Mouse (Mus musculus) neural tube, embryonic 10.5 days (tissue): Measurements from ENCODE around the gene Bysl.
"Not testable (repeated sequence)": the region's sequence is repeated elsewhere in the genome, so short reads cannot be mapped to it uniquely, and the experiment has no call there.

Source experiments
- DNase-seq: peaks from one replicate; pipeline ENCODE4 v3.0.0-alpha.2; 2017; ENCODE audit warnings: low spot score; ENCODE audit errors: extremely low spot score

The Bysl gene

DNA sequence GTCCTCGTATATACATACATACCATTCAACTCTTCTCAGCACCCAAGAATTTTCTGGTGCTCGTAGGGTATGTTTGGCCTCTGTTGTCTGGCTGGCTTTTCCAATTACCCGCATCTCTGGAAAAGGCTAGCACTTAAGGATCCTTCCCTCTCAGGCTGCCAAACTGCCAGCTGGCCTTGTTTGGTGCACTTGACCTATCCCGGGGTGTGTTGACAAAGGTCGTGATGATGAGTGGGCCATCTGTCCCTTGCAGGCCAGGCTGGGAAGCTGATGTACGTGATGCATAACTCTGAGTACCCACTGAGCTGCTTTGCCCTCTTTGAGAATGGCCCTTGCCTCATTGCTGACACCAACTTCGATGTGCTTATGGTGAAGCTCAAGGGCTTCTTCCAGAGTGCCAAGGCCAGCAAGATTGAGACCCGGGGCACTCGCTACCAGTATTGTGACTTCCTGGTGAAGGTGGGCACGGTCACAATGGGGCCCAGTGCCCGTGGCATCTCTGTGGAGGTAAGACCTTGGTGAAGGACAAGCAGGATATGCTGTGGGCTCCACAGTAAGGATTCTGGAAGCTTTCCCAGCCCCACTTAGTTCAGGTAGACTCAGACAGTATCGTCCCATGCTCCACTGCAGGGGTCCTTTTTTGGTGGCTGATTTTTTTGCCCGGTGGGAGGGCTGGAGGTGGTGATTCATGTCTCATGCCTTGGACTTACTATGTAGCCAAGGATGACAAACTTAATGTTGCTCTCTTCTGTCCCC, 7.4 kb upstream of the Bysl start:
- DNase-seq, result no peak

DNA sequence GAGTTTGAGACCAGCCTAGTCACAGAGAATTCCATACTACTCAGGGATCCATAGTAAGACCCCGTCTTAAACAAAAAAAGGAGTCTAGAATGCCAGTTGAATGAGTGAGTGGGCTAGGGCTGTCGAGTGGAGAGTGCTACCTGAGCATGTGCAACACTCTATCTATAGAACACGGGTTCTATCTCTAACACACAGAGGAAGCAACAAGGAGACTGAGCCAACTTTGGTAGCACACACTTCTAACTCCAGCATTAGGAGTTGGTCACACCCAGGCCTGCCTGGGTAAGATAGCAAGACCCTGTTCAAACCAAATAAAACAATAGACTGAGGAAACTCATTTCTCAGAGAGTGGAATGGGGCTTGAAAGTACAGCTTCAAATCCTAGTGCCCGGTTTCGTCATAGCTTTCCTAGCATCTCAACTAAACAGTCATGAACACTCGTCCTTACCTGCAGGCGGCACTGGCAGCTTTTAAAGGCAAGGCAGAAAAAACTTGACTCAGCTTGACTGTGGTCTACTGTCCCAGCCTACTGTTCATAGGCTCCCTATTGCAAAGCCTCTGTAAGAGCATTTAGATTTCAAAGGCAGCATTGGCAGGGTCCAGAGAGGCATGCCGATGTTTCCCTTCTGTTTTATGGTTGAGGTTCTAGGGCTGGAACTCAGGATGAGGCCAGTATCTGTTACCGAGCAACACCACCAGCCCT, 6.5 kb upstream of the Bysl start:
- no peak for DNase-seq

DNA sequence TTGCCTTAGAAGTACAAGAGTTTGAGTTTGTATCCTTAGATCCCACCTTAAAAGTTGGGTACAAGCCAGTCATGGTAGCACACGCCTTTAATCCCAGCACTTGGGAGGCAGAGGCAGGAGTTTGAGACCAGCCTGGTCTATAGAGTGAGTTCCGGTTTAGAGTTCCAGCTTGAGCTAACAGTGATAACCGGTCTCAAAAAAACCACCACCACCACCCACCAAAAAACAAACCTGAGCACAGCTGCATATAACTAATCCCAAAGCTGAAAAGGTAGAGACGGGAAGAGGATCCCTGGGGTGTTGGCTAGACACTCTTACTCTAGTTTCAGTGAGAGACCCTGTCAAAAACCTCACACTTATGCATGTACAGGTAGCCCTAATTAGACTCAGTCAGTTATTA, 5.4 kb upstream of the Bysl start:
- DNase-seq, result no peak

DNA sequence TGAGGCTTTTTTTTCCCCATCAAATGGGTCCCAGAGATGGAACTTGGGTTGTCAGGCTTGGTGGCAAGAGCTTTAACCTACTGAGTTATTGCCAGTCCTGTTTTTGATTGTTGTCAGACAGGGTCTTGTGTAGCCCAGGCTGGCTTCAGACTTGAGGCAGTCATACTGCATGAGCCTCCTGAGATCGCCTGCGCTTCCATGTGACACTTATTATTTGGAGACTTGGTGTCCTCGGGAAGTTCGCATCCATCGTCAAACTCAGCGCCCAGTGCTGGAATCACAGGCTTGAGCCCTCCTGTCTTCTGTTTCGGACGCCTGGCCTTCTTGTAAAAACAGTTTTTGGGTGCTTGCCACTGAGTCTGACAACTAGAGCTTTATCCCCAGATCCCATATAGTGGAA, 4.8 kb upstream of the Bysl start:
- DNase-seq, result no peak

DNA sequence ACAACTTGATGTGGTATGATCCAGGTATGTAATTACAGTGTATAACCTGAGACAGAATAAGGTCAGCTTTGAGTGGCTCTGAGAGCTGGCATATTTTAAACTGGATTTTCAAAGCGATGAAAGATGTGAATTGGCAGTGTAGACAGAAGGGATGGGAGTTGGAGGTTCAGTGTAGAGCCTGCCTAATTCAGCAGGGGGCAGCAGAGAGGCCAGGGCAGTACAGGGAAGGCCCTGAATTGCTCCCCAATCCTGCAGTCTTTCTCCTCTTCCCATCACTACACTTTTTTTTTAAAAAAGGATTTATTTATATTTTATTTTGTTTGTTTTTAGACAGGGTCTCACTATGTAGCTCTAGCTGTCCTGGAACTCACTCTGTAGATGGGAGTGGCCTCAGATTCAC, 2.7 kb upstream of the Bysl start:
- DNase-seq, result no peak

DNA sequence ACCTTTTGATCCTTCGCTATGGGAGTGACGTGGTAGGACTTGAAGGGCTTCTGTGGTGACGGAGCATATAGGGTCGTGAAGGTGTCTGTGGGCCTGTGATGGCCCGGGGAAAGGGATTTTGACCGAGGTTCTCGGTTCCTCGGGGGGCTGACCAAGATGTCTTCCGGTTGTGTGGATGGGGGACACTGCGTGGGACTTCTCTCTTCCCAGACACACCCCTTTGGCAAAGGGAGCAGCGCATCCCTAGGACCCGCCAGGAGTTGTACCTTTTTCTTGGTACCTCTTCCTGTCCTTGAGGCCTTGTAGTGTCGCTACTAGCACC, 330 bp upstream of the Bysl start:
- no peak for DNase-seq

DNA sequence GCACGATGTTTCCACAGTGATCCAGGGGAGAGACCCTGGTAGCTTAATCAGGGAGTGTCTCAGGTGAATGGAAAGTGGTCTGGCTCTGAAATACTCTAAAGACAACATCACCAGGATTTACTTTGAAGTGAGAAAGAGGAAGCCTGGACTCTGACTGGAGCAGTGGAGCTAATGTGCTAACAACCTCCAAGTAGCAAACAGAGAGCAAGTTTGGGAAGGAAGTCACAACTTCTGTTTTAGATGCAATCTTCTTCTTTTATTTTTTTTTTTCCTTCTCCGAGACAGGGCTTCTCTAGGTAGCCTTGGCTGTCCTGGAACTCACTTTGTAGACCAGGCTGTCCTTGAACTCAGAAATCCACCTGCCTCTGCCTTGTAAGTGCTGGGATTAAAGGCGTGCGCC, 2.1 kb downstream of the Bysl start:
- no peak for DNase-seq

DNA sequence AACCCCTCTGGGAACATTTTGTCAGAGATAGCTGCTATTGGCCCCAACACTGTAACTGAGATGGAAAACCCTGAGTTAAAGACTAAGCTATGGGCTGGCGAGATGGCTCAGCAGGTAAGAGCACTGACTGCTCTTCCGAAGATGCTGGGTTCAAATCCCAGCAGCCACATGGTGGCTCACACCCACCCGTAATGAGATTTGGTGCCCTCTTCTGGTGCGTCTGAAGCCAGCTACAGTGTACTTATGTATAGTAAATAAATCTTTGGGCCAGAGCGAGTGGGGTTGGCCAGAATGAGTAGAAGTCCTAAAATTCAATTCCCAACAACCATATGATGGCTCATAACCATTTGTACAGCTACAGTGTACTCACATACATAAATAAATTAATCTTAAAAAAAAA, 5.1 kb downstream of the Bysl start:
- DNase-seq, result no peak

DNA sequence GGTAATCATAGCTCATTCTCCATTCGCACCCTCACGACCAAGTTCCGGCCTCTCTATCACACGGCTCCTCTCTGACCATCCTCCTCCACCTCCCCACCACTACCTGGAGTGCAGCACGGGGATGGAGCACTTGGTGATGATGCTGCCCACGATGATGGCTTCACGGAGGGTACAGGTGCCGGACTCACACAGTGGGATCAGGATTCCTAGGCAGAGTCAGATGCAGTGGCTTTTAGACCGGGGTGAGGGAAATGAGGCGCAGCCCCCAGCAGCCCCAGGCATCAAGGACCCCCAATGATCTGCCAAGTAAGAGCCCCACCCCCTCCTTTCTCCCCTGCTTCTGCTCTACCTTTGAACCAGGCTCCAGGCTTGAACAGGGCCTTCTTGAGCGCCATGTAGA, 9.0 kb downstream of the Bysl start:
- DNase-seq, result no peak

DNA sequence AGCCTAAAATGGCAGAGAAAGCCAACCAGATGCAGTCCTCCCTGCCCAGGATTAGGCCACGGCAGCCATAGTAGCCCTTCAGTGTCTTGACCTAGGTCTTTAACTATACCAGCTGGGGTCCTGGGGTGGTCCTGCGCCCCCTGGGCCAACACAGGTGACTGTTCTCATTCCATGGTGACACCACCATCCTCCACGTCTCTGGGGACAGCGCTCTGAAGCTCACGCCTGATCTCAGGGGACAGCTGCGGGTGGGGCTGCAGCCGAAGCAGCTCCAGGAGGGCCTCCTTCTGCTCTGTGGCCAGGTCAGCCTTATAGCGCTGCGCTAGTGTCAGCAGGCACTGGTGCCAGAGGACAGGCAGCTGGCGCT, 9.9 kb downstream of the Bysl start:
- DNase-seq, result no peak

DNA sequence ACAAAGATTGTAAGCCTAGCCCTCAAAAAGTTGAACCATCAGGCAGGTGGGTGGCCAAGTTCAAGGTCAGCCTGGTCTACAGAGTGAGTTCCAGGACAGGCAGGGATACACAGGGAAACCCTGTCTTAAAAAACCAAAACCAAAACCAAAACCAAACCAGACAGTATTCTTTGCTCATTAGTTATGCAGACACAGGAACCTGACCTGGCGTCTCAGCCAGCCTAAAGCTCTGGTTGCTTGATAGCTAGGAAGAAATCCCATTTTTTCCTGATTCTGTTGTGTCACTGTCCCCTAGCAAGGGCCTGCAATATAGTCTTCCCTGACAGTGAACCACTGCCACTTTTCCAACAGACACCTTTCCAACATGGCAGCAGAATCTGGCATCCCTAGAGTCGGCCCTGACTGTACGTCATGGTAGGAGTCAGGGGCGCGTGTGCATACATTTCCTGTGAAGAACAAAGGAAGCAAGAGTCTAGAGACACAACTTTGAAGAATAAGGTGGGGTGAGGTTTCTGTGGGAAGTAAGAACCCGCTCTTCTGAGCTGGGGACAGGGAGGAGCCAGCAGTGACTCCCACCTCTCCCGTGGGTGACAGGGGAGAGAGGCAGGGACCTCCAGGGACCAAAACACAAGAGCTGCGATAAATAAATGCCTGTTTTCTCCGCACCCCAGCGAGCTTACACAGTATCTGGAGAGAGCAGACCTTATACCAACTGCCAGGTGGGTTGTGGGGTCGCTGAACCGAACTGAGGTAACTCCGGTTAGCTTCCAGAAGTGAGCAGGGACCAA, 10.5 kb downstream of the Bysl start:
- no peak for DNase-seq

DNA sequence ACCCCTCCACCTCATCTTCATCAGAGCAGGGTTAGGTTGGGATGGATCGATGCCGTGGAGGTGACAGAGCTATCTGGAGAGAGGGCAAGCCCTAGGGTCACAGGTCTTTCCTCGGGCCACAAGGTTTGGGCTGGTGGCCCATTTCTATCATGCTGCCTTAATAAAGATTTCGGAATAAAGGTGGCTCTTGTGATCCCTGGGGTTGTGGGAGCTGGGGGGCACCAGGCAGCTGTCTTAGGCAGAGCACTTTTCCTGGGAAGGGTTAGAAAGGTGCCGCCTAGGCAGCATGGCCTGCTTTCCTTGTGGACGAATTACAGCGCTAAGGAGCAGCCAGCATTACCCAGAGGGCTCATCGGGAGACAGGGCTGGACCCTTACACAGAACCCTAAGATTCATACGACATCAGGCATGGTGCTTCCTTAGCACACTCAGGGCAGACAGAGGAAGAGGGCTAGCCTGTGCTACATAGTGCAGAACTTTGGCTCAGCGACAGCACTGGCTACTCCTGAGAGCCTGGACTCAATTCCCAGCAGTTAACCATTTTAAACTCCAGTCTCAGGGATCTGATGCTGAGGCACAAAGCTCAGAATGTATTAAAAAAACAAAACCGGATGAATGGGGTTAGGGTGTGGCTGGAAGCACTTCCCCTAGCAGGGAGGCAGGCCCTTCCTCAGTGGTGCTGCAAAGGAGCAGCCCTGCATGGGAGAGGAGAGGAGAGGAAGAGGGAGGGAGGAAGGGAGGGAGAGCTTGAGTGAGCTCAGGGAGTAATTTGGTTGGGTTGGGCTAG, 11.6 kb downstream of the Bysl start:
- DNase-seq, result no peak

DNA sequence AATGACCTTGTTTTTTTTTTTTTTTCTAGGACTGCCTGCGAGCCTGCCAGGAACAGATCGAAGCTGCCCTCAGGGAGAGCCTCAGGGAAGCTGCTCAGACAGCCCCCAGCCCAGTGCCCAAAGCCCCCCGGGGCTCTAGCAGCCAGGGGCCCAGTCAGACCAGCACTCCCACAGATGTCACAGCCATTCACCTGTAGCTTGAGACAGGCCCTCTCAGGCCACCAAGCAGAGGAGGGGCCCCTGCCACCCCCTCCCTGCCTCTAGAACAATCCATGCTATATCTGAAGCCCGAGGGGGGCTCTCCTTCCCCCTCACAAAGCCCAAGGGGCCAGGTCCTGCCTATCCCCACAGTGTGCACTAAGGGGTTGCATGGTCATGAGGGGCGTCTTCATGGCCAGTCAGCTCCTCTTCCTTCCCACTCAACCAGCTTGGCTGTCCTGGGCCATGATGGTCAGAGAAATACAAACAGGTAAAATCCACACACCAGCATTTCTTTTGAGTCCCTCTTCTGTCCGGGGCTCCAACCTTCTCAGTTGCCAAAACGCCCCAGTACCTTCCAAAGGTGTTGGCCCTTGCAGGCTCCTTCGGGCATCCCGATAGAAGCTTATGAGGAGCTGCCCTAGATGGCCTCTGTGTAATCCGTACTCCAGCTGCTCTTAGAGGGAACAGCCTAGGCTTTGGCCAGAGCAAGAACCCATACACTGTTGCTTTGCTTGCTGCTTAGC, 12.6 kb downstream of the Bysl start:
- DNase-seq, result not testable (repeated sequence)

DNA sequence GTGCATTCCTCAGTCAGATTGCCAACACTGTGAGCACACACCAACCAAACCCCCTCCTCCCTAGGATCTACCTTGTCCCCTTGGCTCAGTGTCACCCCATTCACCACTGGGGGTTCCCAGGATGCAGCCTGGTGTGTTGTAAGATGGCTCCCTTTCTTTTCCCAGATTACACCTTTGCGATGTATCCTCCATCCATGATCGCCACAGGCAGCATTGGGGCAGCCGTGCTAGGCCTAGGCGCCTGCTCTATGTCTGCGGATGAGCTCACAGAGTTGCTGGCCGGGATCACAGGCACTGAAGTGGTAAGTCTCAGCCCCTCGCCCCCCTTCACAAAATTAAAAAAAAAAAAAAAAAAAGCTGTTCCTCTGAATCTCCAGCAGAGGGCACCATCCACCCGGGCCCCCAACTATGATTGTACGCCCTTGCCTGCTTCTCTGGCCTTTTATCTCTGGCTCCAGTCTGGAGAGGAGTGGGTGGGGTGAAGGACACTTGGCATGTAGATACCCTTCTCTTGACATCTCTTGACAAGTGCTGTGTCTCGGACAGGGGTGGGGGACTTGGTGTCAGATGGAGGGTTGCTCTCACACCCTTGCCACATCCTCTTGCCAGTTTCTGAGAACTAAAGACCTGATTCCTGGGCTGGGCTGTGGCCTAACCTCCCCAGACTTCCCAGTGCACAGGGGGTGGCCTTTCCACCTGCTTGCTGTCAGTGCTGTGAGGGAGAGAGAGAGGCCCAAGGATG, 13.3 kb downstream of the Bysl start:
- peak; percentile 47 for DNase-seq

DNA sequence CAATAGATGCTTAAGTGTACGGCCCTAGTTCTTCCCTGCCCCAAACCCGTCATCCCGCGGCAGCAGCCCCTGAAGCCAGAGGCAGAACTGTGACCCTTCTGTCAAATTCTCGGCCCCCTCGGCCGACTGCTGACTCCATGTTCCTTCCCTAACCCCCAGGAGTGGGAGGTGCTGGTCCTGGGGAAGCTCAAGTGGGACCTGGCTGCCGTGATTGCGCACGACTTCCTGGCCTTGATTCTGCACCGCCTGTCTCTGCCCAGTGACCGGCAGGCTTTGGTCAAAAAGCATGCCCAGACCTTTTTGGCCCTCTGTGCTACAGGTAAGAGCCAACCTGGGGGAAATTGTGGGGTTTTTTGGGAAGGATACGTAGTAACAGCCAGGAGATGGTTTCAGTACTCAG, 14.0 kb downstream of the Bysl start:
- DNase-seq, result no peak

DNA sequence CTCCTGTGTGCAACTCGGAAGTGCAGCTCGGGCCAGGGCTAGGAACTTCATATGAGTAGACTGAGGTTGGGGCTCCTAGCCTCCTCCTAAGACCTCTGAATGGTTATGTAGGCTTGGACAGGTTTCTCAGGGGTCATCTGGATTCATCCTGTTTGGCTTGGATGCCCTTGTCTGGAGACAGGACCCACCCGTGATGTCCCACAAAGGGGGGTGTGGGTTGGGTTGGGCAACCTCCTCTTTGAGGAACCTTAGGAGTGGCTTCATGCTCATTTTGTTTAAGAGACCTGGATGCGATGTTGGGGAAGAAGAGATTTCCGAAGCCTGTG, 14.5 kb downstream of the Bysl start:
- DNase-seq, result no peak

DNA sequence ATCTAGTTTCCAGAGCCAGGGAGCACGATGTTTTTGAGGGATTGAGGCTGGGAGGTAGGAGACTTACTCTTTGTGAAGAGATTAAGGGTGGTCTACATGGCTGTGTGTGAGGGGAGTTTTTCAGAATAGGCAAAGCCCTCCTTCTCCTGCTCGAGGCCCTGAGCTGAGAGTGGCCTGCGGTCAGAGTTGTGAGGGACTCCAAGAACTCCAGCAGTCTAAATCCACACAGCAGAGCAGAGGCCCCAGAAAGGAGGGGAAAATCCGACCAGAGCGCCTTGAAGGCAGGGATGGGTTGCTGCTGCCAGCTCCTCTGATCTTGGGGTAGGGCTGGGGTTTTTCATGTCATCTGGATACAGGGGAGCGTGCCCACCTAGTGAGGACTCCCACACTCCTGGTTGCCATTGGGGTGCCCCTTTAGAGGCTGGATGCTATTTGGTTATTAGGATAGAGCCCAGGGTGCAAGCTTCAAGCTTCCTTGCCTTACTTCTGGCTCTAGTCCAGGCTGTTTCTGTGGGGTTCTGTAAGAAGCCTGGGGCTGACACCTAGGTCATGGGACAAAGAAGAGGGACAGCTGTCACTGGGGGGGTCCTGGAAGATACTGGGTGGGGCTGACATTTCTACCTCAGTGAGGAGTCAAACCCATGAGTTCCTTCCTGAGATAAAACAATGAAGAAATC, 15.0 kb downstream of the Bysl start:
- no peak for DNase-seq

DNA sequence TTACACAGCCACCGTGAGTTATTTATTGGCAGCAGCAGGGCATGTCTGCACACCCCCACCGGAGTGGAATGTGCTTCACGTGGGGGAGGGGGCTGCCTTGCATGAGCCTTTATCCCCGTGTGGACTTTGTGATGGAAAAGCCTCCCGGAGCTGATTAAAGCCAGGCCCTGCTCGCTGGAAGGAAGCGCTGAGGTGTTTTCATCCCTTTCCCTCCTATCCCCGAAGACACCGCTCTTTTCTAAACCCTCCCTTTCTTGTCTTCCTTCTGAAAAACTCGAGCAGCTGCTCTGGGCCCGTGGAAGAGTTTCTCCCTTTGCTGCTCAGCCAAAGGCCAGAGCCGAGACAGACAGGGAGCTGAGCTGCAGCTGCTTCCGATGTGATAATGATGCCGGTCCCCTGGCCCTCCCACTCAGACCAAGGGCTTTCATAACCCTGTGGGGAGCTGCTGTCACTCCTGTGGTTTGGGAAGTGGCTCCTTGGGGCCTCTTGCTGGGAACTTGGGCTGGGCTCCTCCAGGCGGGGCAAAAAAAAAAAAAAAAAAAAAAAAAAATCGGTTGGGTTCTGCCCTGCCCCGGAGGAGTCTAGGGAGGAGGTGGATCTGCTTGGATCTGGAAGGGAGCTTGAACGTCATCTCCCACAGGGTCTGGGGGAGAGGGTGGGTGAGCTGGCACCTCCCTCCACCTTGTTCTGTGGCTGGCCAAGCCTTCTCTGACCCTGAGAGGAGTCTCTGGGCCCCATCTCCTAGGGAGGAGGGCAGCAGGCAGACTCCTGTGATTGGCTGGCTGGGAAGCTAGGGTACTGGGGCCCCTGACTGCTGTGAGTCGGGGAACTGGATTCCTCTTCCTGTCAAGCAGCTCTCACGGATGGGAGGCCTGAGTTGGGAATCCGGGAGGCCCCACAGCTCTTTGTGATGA, 15.8 kb downstream of the Bysl start:
- DNase-seq, result peak; percentile 78

DNA sequence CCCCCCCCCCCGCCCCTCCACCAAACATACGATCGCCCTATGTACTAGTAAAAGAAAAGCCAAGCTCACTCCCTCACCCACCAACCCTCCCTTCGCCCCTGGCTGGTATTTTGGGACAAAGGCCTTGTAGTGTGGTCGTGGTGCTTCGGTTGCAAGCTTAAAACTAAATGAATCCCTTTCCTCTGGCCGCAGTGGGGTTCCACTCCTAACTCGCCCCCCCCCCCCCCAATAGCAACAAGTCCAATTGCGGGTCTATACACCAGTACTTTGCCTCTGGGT, 16.4 kb downstream of the Bysl start:
- no peak for DNase-seq
